Mouse (Mus musculus) liver, adult 2 months (tissue): ENCODE data around the gene Smim6.

Experiments used
- CTCF ChIP-seq: fragments of 200-500 bp; IDR thresholded peaks from 2 replicates; pipeline ENCODE4 v1.5.1; 2011; ENCODE audit warnings: low read depth, low read length, control low read depth
- POLR2A ChIP-seq: fragments of 200-500 bp; IDR thresholded peaks from 2 replicates; pipeline ENCODE4 v1.6.1; 2011; ENCODE audit warnings: low read length, control low read depth; ENCODE audit not compliant: insufficient read depth; ENCODE audit errors: extremely low read depth

DNA sequence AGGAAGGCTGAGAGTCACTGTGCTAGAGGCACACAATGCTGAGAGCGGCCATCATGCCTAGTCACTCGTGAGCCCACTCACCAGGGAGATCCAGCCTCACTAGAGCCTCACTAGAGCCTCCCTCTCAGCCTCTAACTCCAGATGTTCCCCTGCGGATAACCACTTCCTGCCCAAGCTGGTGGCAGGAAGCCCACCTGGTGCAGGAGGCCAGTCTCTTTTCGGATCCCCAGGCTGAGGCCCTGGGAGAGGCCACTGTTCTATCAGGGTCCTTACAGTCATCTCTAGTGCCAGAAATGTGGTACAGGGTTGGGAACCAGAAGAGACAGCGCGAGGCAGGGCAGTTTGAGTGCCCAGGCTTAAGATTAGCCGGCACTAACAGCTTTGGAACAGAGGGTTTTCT, 13.4 kb upstream of the Smim6 start:
- TF ChIP-seq CTCF, result no peak
- TF ChIP-seq POLR2A, result no peak
